ENCODE assay signal across 22 mouse cellular contexts in genomic region chr9:104755519-104755918, GRCm38 (mm10).
DNase-seq lines count a peak whose midpoint lies in the region; ATAC-seq lines count a peak whose summit lies in the region.
"Had no signal": no experiment of that assay in that cellular context is flagged by ENCODE, and none has a peak within 500 bp of the region (broad histone marks: within the 10 kb centered on the region; RNA-seq: fewer than 3 reads in every experiment).

No protein-coding gene starts in this region.

- no peaks in the 10 kb centered on the region for H3K9me3 ChIP-seq in hindbrain, embryonic 14.5 days (ENCODE audit: control insufficient read depth, low read length)
- H3K9me3 ChIP-seq in hindbrain, embryonic 11.5 days (ENCODE audit: control insufficient read depth, low read length), result no peaks in the 10 kb centered on the region
- no peaks in the 10 kb centered on the region for H3K9me3 ChIP-seq in midbrain, embryonic 15.5 days
- no peaks in the 10 kb centered on the region for H3K9me3 ChIP-seq in midbrain, embryonic 10.5 days (replicated peaks)
- no peaks in the 10 kb centered on the region for H3K9me3 ChIP-seq in embryonic facial prominence, embryonic 15.5 days (replicated peaks)
- H3K9me3 ChIP-seq: limb, embryonic 15.5 days; stomach, embryonic 15.5 days had no signal

- WGBS in hindbrain, embryonic 14.5 days, result 68% methylated on average over 14 of the region's 14 CpGs
- 91% methylated on average over 14 of the region's 14 CpGs for WGBS in hindbrain, embryonic 11.5 days
- 57% methylated on average over 14 of the region's 14 CpGs for WGBS in midbrain, embryonic 15.5 days
- WGBS in midbrain, embryonic 10.5 days, result 95% methylated on average over 14 of the region's 14 CpGs
- WGBS in embryonic facial prominence, embryonic 15.5 days, result 33% methylated on average over 14 of the region's 14 CpGs

- H3K9ac ChIP-seq in hindbrain, embryonic 14.5 days, result no peak overlapping the region
- no peak overlapping the region for H3K9ac ChIP-seq in hindbrain, embryonic 11.5 days (ENCODE audit: low read depth, low read length)
- H3K9ac ChIP-seq in midbrain, embryonic 15.5 days, result no peak overlapping the region
- no peak overlapping the region for H3K9ac ChIP-seq in embryonic facial prominence, embryonic 15.5 days
- H3K9ac ChIP-seq: limb, embryonic 15.5 days; liver, postnatal 0 days; stomach, embryonic 15.5 days had no signal

- H3K27me3 ChIP-seq in hindbrain, embryonic 14.5 days (ENCODE audit: control insufficient read depth, insufficient read depth, low read length), result no peaks in the 10 kb centered on the region
- no peaks in the 10 kb centered on the region for H3K27me3 ChIP-seq in hindbrain, embryonic 11.5 days (ENCODE audit: control insufficient read depth, insufficient read depth, low read length)
- H3K27me3 ChIP-seq in midbrain, embryonic 15.5 days (replicated peaks), result no peaks in the 10 kb centered on the region
- no peaks in the 10 kb centered on the region for H3K27me3 ChIP-seq in midbrain, embryonic 10.5 days (ENCODE audit: low read depth, poor library complexity, severe bottlenecking)
- H3K27me3 ChIP-seq in embryonic facial prominence, embryonic 15.5 days, result no peaks in the 10 kb centered on the region
- H3K27me3 ChIP-seq: limb, embryonic 15.5 days; Patski; stomach, embryonic 15.5 days had no signal

- H3K4me2 ChIP-seq in hindbrain, embryonic 14.5 days (replicated peaks), result 0 out of 2 replicates have a peak overlapping the region, but pooled peaks have one; percentile 17
- no peak overlapping the region for H3K4me2 ChIP-seq in hindbrain, embryonic 11.5 days (replicated peaks; ENCODE audit: low read depth, low read length)
- no peak overlapping the region for H3K4me2 ChIP-seq in midbrain, embryonic 15.5 days
- peak overlapping the region; percentile 7; the same call in 1 of the 2 replicates for H3K4me2 ChIP-seq in embryonic facial prominence, embryonic 15.5 days (replicated peaks)
- H3K4me2 ChIP-seq: limb, embryonic 15.5 days; stomach, embryonic 15.5 days had no signal

- no peak for ATAC-seq in hindbrain, embryonic 14.5 days (ENCODE audit: low FRiP score)
- no peak for ATAC-seq in hindbrain, embryonic 11.5 days (ENCODE audit: low FRiP score)
- ATAC-seq in midbrain, embryonic 15.5 days (replicated peaks), result 0 out of 2 replicates have a peak, but pooled peaks have one; percentile 60
- no peak for ATAC-seq in embryonic facial prominence, embryonic 15.5 days (ENCODE audit: insufficient number of reproducible peaks, low FRiP score, low TSS enrichment, low read depth)
- ATAC-seq: activated CD4-positive, CD25-positive, alpha-beta regulatory T cell, adult 4 months; liver, postnatal 0 days; Patski had no signal

- peak; percentile 53 for DNase-seq in hindbrain, embryonic 14.5 days (ENCODE audit: low spot score)
- DNase-seq in hindbrain, embryonic 11.5 days (ENCODE audit: low spot score), result no peak
- no peak for DNase-seq in midbrain, embryonic 10.5 days (ENCODE audit: low spot score)
- peak; percentile 15 for DNase-seq in right cerebral cortex, postnatal 14 days
- no peak for DNase-seq in adrenal gland, adult 8-10 months
- DNase-seq: adrenal gland, postnatal 25 days; cerebellum, adult 9-10 months; embryo, embryonic 11 days; gastrocnemius, postnatal 36 days; kidney, adult 8-10 months; layer of hippocampus, postnatal 36 days; liver, postnatal 0 days; lung, postnatal 36 days; spleen, adult 18-20 months; thymus, adult 2 months had no signal

- no peak overlapping the region for H3K4me3 ChIP-seq in hindbrain, embryonic 14.5 days (replicated peaks; ENCODE audit: low read length)
- no peak overlapping the region for H3K4me3 ChIP-seq in hindbrain, embryonic 11.5 days (ENCODE audit: low read depth, low read length)
- H3K4me3 ChIP-seq in midbrain, embryonic 15.5 days, result no peak overlapping the region
- no peak overlapping the region for H3K4me3 ChIP-seq in midbrain, embryonic 10.5 days
- no peak overlapping the region for H3K4me3 ChIP-seq in embryonic facial prominence, embryonic 15.5 days (replicated peaks)
- H3K4me3 ChIP-seq: erythroblast, embryonic 14.5 days; limb, embryonic 15.5 days; stomach, embryonic 15.5 days had no signal

- H3K36me3 ChIP-seq in hindbrain, embryonic 14.5 days (replicated peaks; ENCODE audit: control insufficient read depth, insufficient read depth), result no peaks in the 10 kb centered on the region
- no peaks in the 10 kb centered on the region for H3K36me3 ChIP-seq in hindbrain, embryonic 11.5 days (ENCODE audit: control insufficient read depth, insufficient read depth, low read length)
- H3K36me3 ChIP-seq in midbrain, embryonic 15.5 days (replicated peaks), result no peaks in the 10 kb centered on the region
- H3K36me3 ChIP-seq in midbrain, embryonic 10.5 days, result no peaks in the 10 kb centered on the region
- no peaks in the 10 kb centered on the region for H3K36me3 ChIP-seq in embryonic facial prominence, embryonic 15.5 days
- H3K36me3 ChIP-seq: limb, embryonic 15.5 days; stomach, embryonic 15.5 days had no signal

- H3K27ac ChIP-seq in hindbrain, embryonic 14.5 days, result no peak overlapping the region
- H3K27ac ChIP-seq in hindbrain, embryonic 11.5 days (ENCODE audit: low read depth, low read length), result no peak overlapping the region
- no peak overlapping the region for H3K27ac ChIP-seq in midbrain, embryonic 15.5 days
- H3K27ac ChIP-seq in midbrain, embryonic 10.5 days (replicated peaks), result no peak overlapping the region
- H3K27ac ChIP-seq in embryonic facial prominence, embryonic 15.5 days (replicated peaks), result no peak overlapping the region
- H3K27ac ChIP-seq: limb, embryonic 15.5 days; stomach, embryonic 15.5 days had no signal

- no peaks in the 10 kb centered on the region for H3K4me1 ChIP-seq in hindbrain, embryonic 14.5 days (replicated peaks; ENCODE audit: control insufficient read depth, insufficient read depth, low read length)
- no peaks in the 10 kb centered on the region for H3K4me1 ChIP-seq in hindbrain, embryonic 11.5 days (replicated peaks; ENCODE audit: control insufficient read depth, insufficient read depth, low read length)
- no peaks in the 10 kb centered on the region for H3K4me1 ChIP-seq in midbrain, embryonic 15.5 days
- no peaks in the 10 kb centered on the region for H3K4me1 ChIP-seq in midbrain, embryonic 10.5 days
- H3K4me1 ChIP-seq in embryonic facial prominence, embryonic 15.5 days, result no peaks in the 10 kb centered on the region
- H3K4me1 ChIP-seq: limb, embryonic 15.5 days; stomach, embryonic 15.5 days had no signal

Comparison
In these comparisons a context has a peak if more than half of its experiments do, and no peak if none do; other contexts are left out.
1. DNase-seq: peak in hindbrain, embryonic 14.5 days (single experiment) and right cerebral cortex, postnatal 14 days (single experiment); none in hindbrain, embryonic 11.5 days (single experiment), midbrain, embryonic 10.5 days (single experiment) and adrenal gland, adult 8-10 months (single experiment).
2. H3K4me2 ChIP-seq: peak in hindbrain, embryonic 14.5 days (single experiment) and embryonic facial prominence, embryonic 15.5 days (single experiment); none in hindbrain, embryonic 11.5 days (single experiment) and midbrain, embryonic 15.5 days (single experiment).